ENCODE assay signal across 8 mouse cellular contexts in the genomic region with DNA sequence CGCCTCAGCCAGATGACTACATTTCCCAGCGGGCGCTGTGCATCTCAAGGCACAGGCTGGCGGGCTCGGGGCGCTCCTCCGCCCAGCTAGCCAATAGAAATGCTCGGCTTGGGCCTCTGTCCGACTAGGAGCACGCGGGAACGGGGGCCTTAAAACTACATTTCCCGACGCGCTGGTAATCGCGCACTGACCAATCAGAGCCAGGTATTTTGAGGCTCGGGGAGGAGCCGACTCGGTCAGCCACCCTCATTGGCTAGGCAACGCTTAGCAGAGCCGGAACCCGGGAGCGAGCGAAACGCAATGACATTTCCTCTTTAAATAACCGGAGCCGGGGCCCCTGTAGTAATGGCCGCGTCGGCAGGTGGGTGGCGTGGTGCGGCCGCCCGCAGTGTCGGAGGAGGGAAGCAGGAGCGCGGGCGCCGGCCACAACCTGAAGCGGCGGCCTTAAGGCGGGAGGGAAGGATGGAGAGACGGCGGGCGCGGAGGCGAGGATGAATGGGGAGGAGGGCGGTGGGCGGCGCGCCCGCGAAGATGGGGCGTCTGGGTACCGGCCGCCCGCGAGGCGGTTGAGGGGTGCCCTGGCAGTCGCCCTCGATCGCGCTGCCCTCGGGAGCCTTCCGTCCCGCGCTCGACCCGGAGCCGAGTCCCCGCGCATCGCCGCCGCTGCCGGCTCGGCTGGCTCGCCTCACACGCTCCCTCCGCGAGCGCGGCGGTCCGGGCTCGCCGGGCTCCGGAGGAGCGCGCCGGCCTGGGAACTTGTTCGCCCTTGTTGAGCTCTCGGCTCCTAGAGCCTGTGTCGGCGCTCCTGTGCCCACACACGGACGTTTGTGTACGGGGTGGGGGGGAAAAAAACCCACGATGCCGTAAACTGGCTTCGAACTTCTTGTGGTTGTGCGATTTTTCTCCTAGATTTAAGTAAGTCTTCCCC. TPM values are rescaled to one million over a fixed set of nuclear protein-coding genes. Genes with fewer than 3 reads are reported as not detected.
DNase-seq lines count a peak whose midpoint lies in the region; ATAC-seq lines count a peak whose summit lies in the region.

No protein-coding gene starts in this region.

- peak overlapping the region; percentile 52 for H3K9ac ChIP-seq in kidney, embryonic 15.5 days

- peak overlapping the region; percentile 92 for H3K4me3 ChIP-seq in heart, embryonic 10.5 days
- peak overlapping the region; percentile 63 for H3K4me3 ChIP-seq in kidney, embryonic 15.5 days (replicated peaks)

- under 1% methylated on average over 97 of the region's 103 CpGs for WGBS in heart, embryonic 10.5 days
- WGBS in kidney, embryonic 15.5 days: under 1% methylated on average over 103 of the region's 103 CpGs

- peak; percentile 100 for ATAC-seq in erythroblast, adult 5-6 weeks (replicated peaks; ENCODE audit: low FRiP score, poor library complexity, severe bottlenecking)
- peak; percentile 100 for ATAC-seq in kidney, embryonic 15.5 days (replicated peaks; ENCODE audit: low FRiP score)
- ATAC-seq in monocyte, adult 5-6 weeks (replicated peaks; ENCODE audit: insufficient number of reproducible peaks, low FRiP score, low TSS enrichment, poor library complexity, severe bottlenecking): peak; percentile 99

- DNase-seq in B cell, adult 2 months: peak; percentile 89 to 92
- peak; percentile 100 for DNase-seq in brain, adult 2 months (ENCODE audit: low read depth, low spot score)
- peak; percentile 99 for DNase-seq in heart, embryonic 10.5 days (ENCODE audit: low spot score)
- peak; percentile 96 for DNase-seq in liver
- peak; percentile 90 to 92 for DNase-seq in spleen, postnatal 4 days (ENCODE audit: low spot score in 2 of 2)

- H3K36me3 ChIP-seq in heart, embryonic 10.5 days: peaks cover 7% of the 10 kb centered on the region; the same call in 1 of the 2 replicates
- peaks cover 8% of the 10 kb centered on the region for H3K36me3 ChIP-seq in kidney, embryonic 15.5 days

- no peaks in the 10 kb centered on the region for H3K9me3 ChIP-seq in heart, embryonic 10.5 days
- H3K9me3 ChIP-seq in kidney, embryonic 15.5 days (replicated peaks): no peaks in the 10 kb centered on the region

- no peaks in the 10 kb centered on the region for H3K27me3 ChIP-seq in heart, embryonic 10.5 days (ENCODE audit: insufficient read depth, poor library complexity, severe bottlenecking)
- 0 out of 2 replicates have a peak, but pooled peaks cover 10% of the 10 kb centered on the region for H3K27me3 ChIP-seq in kidney, embryonic 15.5 days

- H3K27ac ChIP-seq in heart, embryonic 10.5 days: peak overlapping the region; percentile 90
- peak overlapping the region; percentile 33 for H3K27ac ChIP-seq in kidney, embryonic 15.5 days

- peaks cover 8% of the 10 kb centered on the region; the same call in 1 of the 2 replicates for H3K4me1 ChIP-seq in heart, embryonic 10.5 days
- H3K4me1 ChIP-seq in kidney, embryonic 15.5 days: peaks cover 13% of the 10 kb centered on the region

- H3K4me2 ChIP-seq in kidney, embryonic 15.5 days: peak overlapping the region; percentile 80

RNA-seq across cellular contexts. Expression of gene Kbtbd8, which starts 0.8 kb away (rescaled TPM):
- total RNA-seq in erythroblast, adult 5-6 weeks (2015; ENCODE audit: low replicate concordance): 0.77 and 2.5 TPM in 2 replicates
- total RNA-seq in erythroblast, adult 5-6 weeks (2017; ENCODE audit: low replicate concordance): 1.5 and 3.3 TPM in 2 replicates
- 3.7 and 4.6 TPM in 2 replicates for polyA plus RNA-seq in heart, embryonic 10.5 days (2016; fragmentation: Nextera tagmentation; extraction: Ambion mirVana)
- polyA plus RNA-seq in kidney, embryonic 15.5 days (2015; fragmentation: Nextera tagmentation; extraction: Ambion mirVana): 2.6 and 3.1 TPM in 2 replicates
- total RNA-seq in monocyte, adult 5-6 weeks (2017): 3.0 to 4.9 TPM (median 4.0 TPM) in 3 replicates

Comparison
In these comparisons a context has a peak if more than half of its experiments do, and no peak if none do; other contexts are left out.
1. Peak in every context shown above with its lines: DNase-seq, ATAC-seq, H3K4me3 ChIP-seq and H3K27ac ChIP-seq.